Mouse (Mus musculus): ENCODE results near the gene Socs1. TPM values are rescaled to one million over a fixed set of nuclear protein-coding genes. Genes with fewer than 3 reads are reported as not detected.

Socs1 gene
- polyA plus RNA-seq, 2 experiments = 13.8 to 16.6 TPM

DNA sequence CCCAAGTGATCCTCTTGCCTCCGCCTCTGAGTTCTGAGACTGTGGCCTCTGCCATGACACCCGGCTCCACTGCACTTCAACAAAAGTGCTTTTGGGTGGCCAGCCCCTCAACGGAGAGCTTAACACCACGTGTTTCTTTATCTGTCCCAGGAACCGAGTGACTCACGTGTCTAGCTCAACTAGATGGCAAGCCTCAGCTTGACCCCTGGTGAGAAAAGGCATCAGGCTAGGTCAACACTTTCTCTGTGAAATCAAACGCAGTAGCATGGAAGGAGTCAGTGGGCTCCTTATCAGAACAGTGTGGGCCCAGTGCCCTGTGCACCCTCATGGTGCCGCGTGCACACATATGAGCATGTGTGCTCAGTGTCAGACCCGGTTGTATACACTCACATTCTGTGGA, 49.0 kb downstream of the Socs1 start:
- DNase-seq (ENCODE audit: low spot score) = no peak
- H3K36me3 ChIP-seq (ENCODE audit: control insufficient read depth, insufficient read depth, low read length) = no peaks in the 10 kb centered on the region
- no peak overlapping the region for H3K27ac ChIP-seq (replicated peaks; ENCODE audit: low read depth, low read length)
- TF ChIP-seq POLR2A (IDR thresholded peaks at IDR 0.05; ENCODE audit: borderline replicate concordance, extremely low read depth, insufficient read depth, insufficient read length) = no peak
- H3K4me2 ChIP-seq (replicated peaks; ENCODE audit: low read depth, low read length, severe bottlenecking) = no peak overlapping the region
- no peaks in the 10 kb centered on the region for H3K9me3 ChIP-seq (ENCODE audit: control insufficient read depth, low read length)
- no peaks in the 10 kb centered on the region for H3K4me1 ChIP-seq (ENCODE audit: control insufficient read depth, insufficient read depth, low read length)
- H3K4me3 ChIP-seq (replicated peaks; ENCODE audit: low read length) = no peak overlapping the region
- no peak overlapping the region for H3K9ac ChIP-seq (ENCODE audit: low read depth, low read length, severe bottlenecking)
- no peak for ATAC-seq (ENCODE audit: low FRiP score, low read depth)
- no peaks in the 10 kb centered on the region for H3K27me3 ChIP-seq (ENCODE audit: control insufficient read depth, insufficient read depth, low read length)
- 79% methylated on average over 10 of the region's 10 CpGs for WGBS

- Histone ChIP-seq H3K9me3 (ENCODE audit: control insufficient read depth, low read length) (no peaks in the 10 kb centered on the region), H3K36me3 (ENCODE audit: control insufficient read depth, insufficient read depth, low read length) (no peaks in the 10 kb centered on the region), H3K27ac (replicated peaks; ENCODE audit: low read depth, low read length) (no peak overlapping the region), H3K27me3 (ENCODE audit: control insufficient read depth, insufficient read depth, low read length) (no peaks in the 10 kb centered on the region), H3K4me2 (replicated peaks; ENCODE audit: low read depth, low read length, severe bottlenecking) (no peak overlapping the region), H3K4me1 (ENCODE audit: control insufficient read depth, insufficient read depth, low read length) (no peaks in the 10 kb centered on the region), H3K4me3 (replicated peaks; ENCODE audit: low read length) (no peak overlapping the region), H3K9ac (ENCODE audit: low read depth, low read length, severe bottlenecking) (no peak overlapping the region)
- ATAC-seq (ENCODE audit: low FRiP score, low read depth) (no peak), DNase-seq (ENCODE audit: low spot score) (no peak)
- TF ChIP-seq POLR2A (IDR thresholded peaks at IDR 0.05; ENCODE audit: borderline replicate concordance, extremely low read depth, insufficient read depth, insufficient read length) = no peak
- 61% methylated on average over 2 of the region's 2 CpGs for WGBS
These were observed 49.6 kb downstream of the Socs1 start for GRCm38 (mm10) chr16:10735781-10736180.

DNA sequence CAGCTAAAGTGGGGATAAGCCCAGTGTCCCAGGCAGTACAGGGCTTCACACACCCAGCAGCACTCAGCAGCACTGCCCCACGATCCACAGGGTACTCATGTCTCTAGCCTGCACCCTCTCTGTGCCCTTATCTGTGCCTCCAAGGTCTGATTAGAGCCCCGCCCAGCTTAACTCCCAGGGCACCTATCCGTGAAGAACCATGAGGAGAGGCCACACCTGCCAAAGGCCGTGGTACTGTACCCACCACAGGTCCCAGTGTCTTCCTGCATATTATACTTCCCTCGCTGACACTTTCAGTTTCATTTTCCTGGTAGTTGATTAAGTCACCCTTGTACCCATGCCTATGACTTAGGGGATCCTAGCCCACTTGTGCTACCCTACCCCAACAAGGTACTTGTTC, 52.9 kb downstream of the Socs1 start:
- Histone ChIP-seq H3K27me3 (ENCODE audit: control insufficient read depth, insufficient read depth, low read length) (no peaks in the 10 kb centered on the region), H3K36me3 (ENCODE audit: control insufficient read depth, insufficient read depth, low read length) (no peaks in the 10 kb centered on the region), H3K9me3 (ENCODE audit: control insufficient read depth, low read length) (no peaks in the 10 kb centered on the region), H3K4me2 (replicated peaks; ENCODE audit: low read depth, low read length, severe bottlenecking) (no peak overlapping the region), H3K27ac (replicated peaks; ENCODE audit: low read depth, low read length) (no peak overlapping the region), H3K4me3 (replicated peaks; ENCODE audit: low read length) (no peak overlapping the region), H3K4me1 (ENCODE audit: control insufficient read depth, insufficient read depth, low read length) (no peaks in the 10 kb centered on the region), H3K9ac (ENCODE audit: low read depth, low read length, severe bottlenecking) (no peak overlapping the region)
- TF ChIP-seq POLR2A (IDR thresholded peaks at IDR 0.05; ENCODE audit: borderline replicate concordance, extremely low read depth, insufficient read depth, insufficient read length) = no peak
- DNase-seq (ENCODE audit: low spot score) = no peak
- WGBS = 73% methylated on average over 5 of the region's 5 CpGs
- no peak for ATAC-seq (ENCODE audit: low FRiP score, low read depth)

Other genes starting within 250 kb of the Socs1 start
- gene Dexi, start 242.5 kb downstream of the Socs1 start, polyA plus RNA-seq (2012; rRNA removed) = 51.2 and 79.2 TPM in 2 replicates
- gene Dexi, start 242.5 kb downstream of the Socs1 start, polyA plus RNA-seq (2014; fragmentation: Nextera tagmentation; extraction: Ambion mirVana) = 31.5 and 40.4 TPM in 2 replicates
- 12.5 and 14.6 TPM in 2 replicates for gene Clec16a, start 240.2 kb downstream of the Socs1 start, polyA plus RNA-seq (2012; rRNA removed)
- 29.9 and 34.9 TPM in 2 replicates for gene Clec16a, start 240.2 kb downstream of the Socs1 start, polyA plus RNA-seq (2014; fragmentation: Nextera tagmentation; extraction: Ambion mirVana)
- gene Tnp2, start 3.1 kb upstream of the Socs1 start, polyA plus RNA-seq (2012; rRNA removed) = not detected in 2 replicates
- not detected in 2 replicates for gene Tnp2, start 3.1 kb upstream of the Socs1 start, polyA plus RNA-seq (2014; fragmentation: Nextera tagmentation; extraction: Ambion mirVana)
- gene Prm3, start 5.4 kb upstream of the Socs1 start, polyA plus RNA-seq (2012; rRNA removed) = not detected in 2 replicates
- gene Prm3, start 5.4 kb upstream of the Socs1 start, polyA plus RNA-seq (2014; fragmentation: Nextera tagmentation; extraction: Ambion mirVana) = not detected in 2 replicates
- not detected in 2 replicates for gene Prm2, start 10.6 kb upstream of the Socs1 start, polyA plus RNA-seq (2012; rRNA removed)
- not detected in 2 replicates for gene Prm2, start 10.6 kb upstream of the Socs1 start, polyA plus RNA-seq (2014; fragmentation: Nextera tagmentation; extraction: Ambion mirVana)
- gene Prm1, start 20.3 kb upstream of the Socs1 start, polyA plus RNA-seq (2012; rRNA removed) = not detected in 2 replicates
- gene Prm1, start 20.3 kb upstream of the Socs1 start, polyA plus RNA-seq (2014; fragmentation: Nextera tagmentation; extraction: Ambion mirVana) = not detected in 2 replicates
- not detected in 2 replicates for gene Gm11172, start 27.4 kb upstream of the Socs1 start, polyA plus RNA-seq (2012; rRNA removed)
- not detected in 2 replicates for gene Gm11172, start 27.4 kb upstream of the Socs1 start, polyA plus RNA-seq (2014; fragmentation: Nextera tagmentation; extraction: Ambion mirVana)
- 7.3 and 7.7 TPM in 2 replicates for gene Rmi2, start 49.5 kb upstream of the Socs1 start, polyA plus RNA-seq (2012; rRNA removed)
- 3.2 and 3.4 TPM in 2 replicates for gene Rmi2, start 49.5 kb upstream of the Socs1 start, polyA plus RNA-seq (2014; fragmentation: Nextera tagmentation; extraction: Ambion mirVana)